Mouse (Mus musculus): ENCODE results near the gene Clcn2.
"Not testable (repeated sequence)": the region's sequence is repeated elsewhere in the genome, so short reads cannot be mapped to it uniquely, and the experiment has no call there.

The Clcn2 gene

GRCm38 (mm10) chr16:20701729-20702521 lies 15.6 kb downstream of the Clcn2 start:
- DNase-seq (ENCODE audit: extremely low read depth, low read depth), result no peak

- no peak for DNase-seq (ENCODE audit: extremely low read depth, low read depth)
Measured at GRCm38 (mm10) chr16:20701316-20701715, 16.2 kb downstream of the Clcn2 start.

DNA sequence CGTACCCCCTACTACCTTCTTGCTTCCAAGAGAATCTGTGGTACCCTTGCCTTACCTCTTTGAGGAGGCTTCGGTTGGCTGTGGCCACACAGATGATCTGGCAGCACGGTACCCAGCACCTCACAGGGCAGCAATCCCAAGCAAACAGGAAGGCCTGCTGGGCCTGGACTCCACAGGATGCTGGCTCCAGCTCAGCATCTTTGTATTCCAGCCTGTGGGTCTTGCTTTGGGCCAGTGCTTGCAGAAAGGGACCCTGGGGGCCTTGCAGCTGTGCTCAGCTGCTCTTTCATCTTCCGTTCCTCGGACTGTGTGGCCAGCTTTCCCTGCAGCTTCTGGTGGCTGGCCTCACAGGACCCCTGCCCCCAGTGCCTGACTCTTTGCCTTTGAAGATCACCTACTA lies 17.5 kb downstream of the Clcn2 start:
- DNase-seq (ENCODE audit: extremely low read depth, low read depth), result no peak

DNA sequence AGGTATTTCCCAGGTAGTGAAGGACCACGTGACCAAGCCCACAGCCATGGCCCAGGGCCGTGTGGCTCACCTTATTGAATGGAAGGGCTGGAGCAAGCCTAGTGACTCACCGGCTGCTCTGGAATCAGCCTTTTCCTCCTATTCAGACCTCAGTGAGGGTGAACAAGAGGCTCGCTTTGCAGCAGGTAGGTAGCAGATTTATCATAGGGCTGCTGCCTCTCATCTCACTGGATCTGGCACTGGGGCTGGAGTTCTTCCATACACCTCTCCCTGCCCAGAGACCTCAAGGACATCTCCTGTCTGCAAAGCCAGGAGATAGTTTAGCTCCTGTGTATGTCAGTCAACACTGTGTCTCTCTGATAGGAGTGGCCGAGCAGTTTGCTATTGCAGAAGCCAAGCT lies 18.3 kb downstream of the Clcn2 start:
- DNase-seq (ENCODE audit: extremely low read depth, low read depth), result no peak

DNA sequence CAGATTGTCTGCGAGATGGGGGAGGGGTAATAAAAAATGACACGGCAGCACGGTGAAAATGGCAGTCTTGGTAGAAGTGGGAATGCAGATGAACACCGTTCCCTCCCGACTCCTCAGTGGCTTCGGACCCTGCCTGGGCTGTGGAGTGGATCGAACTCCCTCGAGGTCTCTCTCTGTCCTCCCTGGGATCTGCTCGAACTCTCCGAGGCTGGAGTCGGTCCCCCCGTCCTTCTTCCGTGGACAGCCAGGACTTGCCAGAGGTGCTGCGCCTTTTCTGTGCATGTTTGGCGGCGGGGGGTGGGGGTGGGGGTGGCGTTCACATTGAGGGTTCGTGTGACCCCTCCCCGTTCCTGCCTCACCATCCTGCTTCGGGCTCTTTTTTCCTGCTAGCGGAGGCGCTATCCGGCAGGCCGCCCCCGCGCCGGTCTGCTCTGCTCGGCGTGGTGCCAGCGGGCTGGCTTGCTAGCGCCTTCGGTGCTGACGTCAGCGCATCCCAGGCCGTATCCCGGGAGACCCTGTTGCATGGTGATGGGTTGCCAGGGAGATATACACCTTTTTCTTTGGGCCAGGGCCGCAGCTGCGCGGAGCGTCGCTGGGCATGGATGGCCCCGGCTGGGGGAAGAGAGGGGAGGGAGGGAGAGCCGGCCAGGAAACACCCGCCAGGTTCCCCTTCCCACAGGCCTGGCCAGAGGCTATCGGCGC lies 21.8 kb downstream of the Clcn2 start:
- DNase-seq (ENCODE audit: extremely low read depth, low read depth), result no peak

DNA sequence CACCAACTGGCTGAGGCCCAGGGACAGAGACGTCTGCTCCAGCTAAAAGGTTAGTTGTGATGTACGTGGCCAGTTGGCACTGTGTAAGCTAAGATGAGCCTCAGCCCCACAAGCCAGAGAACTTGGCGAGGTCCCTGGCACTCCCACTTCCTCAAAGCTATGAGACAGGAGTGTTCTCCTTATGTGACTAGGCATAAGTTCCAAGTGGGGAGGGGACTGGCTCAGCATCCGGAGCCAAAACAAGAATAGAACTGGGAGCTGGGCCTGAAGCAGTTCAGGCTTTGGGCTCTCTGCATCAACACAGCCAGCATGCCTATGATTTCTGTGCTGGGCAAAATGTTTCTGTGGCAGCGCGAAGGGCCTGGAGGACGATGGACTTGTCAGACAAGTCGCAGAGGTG lies 22.8 kb downstream of the Clcn2 start:
- DNase-seq (ENCODE audit: extremely low read depth, low read depth), result no peak

DNA sequence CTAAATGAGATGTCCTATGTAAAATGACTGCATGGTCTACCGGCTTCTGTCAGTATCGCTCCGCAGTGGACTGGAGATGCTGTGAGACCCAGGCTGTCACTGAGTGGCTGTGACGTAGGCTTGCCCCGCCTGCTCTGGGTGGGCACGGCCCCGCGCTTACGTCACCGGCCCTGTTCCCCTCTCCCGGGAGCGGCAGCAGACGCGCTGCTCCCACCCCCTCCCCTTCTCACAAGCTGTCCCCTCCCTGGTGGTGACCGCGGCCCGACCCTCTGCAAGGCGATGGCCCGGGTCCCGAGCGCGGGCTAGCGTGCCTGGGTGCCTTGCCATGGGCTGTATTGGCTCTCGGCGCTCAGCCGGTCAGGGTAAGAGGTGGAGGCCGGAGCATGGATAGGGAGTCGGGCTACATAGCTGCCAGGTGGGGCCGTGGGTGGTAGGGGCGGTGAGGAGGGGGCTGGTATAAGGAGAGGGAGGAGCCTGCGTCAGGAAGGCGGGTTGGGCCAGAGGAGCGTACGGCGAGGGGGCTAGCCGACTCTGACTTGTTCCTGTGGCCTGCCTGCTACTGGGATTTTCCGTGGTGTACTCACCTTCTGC lies 24.3 kb downstream of the Clcn2 start, which contains the start of gene Fam131a:
Gene Fam131a, plus strand, starts transcription at position 131 of the 591 bp plus-strand sequence.
- DNase-seq (ENCODE audit: extremely low read depth, low read depth), result no peak

- DNase-seq (ENCODE audit: extremely low read depth, low read depth), result no peak
Measured at GRCm38 (mm10) chr16:20692241-20692965, 25.1 kb downstream of the Clcn2 start.

- DNase-seq (ENCODE audit: extremely low read depth, low read depth), result no peak
Measured at GRCm38 (mm10) chr16:20691617-20692016, 25.9 kb downstream of the Clcn2 start.

DNA sequence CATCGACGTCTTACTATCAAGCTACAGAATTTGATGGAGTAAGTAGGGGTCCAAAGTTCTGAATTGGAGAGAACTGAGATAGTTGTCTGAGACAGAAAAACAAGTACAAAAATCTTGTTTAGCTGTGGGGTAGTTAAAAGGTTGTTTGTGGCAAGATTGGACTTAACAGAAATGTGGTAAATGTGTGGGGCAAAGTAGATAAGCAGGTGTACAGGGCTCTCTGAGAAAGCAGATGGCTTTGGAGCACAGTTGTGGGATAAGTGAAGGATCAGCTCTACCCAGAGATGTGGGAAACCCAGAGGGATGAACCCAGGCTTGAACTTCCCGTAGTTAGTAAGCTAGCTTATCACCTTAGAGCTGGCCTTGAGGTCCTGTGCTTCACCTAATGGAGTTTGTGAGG lies 26.8 kb downstream of the Clcn2 start:
- no peak for DNase-seq (ENCODE audit: extremely low read depth, low read depth)

- DNase-seq (ENCODE audit: extremely low read depth, low read depth), result peak; percentile 55
Measured at GRCm38 (mm10) chr16:20677974-20678675, 39.4 kb downstream of the Clcn2 start.

GRCm38 (mm10) chr16:20677380-20677779 lies 40.2 kb downstream of the Clcn2 start:
- DNase-seq (ENCODE audit: extremely low read depth, low read depth), result no peak

DNA sequence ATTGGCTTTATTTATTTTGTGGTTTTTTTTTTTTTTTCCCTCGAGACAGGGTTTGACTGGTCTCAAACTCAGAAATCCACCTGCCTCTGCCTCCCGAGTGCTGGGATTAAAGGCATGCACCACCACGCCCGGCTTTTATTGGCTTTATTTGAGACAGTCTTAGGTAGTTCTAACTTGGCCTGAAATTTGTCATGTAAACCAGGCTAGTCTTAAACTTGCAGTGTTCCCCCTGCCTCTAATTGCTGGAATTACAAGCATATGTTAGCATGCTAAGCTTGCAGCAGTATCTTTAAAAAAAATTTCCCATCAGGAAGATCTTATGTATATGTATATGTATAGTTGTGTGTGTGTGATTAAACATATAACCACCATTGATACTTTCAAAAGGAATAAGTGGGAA lies 40.8 kb downstream of the Clcn2 start:
- DNase-seq (ENCODE audit: extremely low read depth, low read depth), result no peak

DNA sequence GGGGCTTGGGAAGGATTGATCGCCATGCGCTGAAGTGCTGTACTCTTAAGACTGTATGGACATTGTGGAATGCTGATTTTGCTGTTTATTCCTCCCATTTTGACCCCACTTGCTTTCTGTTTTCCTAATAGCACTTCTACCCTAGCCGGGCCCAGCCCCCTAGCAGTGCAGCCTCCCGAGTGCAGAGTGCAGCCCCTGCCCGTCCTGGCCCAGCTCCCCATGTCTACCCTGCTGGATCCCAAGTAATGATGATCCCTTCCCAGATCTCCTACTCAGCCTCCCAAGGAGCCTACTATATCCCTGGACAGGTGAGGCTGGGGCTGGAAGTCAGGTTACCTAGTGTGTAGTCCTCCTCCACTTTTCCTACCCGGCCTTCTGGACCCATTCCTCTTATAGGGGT lies 42.3 kb downstream of the Clcn2 start:
- DNase-seq (ENCODE audit: extremely low read depth, low read depth), result no peak

GRCm38 (mm10) chr16:20673706-20674303 lies 43.7 kb downstream of the Clcn2 start:
- peak; percentile 56 for DNase-seq (ENCODE audit: extremely low read depth, low read depth)

DNA sequence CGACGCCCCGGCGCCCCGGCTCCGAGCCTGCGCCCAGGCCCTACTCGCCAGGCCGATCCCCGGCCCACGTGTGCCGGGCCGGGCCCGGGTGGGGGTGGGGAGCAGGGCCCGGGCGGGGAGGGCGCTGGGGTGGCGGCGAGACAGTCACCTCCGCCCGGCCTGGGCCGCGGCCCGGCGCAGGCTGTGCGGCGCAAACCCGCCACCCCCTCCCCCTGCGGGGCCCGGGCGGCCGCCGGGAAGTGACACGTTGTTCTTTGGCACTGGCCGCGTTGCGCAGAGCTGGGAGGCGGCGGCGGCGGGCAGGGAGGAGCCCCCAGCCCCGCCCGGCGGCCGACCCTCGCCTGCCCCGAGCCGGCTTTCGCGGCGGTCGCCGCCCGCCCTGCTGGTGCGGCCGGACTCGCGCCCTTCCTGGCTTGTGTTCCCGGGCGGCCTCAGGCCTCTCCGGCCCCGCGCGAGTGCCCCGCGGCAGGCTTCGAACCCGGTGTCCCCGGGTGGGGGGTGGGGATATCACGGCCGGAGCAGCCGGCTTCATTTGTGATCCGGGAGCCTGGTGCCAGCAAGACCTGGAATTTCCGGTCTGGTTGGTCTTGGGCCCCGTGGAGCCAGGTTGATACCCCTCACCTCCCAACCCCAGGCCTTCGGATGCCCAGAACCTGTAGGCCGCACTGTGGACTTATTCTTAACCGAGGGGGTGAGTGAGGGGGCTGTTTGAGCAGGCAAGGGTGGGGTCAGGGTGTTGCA lies 44.4 kb downstream of the Clcn2 start:
- no peak for DNase-seq (ENCODE audit: extremely low read depth, low read depth)

DNA sequence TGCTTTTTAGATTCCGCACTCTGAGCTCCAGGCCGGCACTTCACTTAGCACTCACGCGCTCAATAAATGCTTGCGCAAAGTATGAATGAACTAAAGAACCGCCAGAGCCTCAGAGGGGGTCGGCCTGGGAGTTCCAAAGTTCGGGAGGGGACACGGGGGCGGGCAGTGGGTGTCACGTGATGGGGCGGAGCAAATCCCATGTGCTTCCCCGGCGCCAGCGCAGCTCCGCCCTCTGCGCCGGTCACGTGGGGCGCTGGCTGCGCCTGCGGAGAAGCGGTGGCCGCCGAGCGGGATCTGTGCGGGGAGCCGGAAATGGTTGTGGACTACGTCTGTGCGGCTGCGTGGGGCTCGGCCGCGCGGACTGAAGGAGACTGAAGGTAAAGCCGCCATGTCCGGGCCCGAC lies 45.0 kb downstream of the Clcn2 start:
- peak; percentile 76 for DNase-seq (ENCODE audit: extremely low read depth, low read depth)

- peak; percentile 26 for DNase-seq (ENCODE audit: extremely low read depth, low read depth)
Measured at GRCm38 (mm10) chr16:20671886-20672285, 45.7 kb downstream of the Clcn2 start.

DNA sequence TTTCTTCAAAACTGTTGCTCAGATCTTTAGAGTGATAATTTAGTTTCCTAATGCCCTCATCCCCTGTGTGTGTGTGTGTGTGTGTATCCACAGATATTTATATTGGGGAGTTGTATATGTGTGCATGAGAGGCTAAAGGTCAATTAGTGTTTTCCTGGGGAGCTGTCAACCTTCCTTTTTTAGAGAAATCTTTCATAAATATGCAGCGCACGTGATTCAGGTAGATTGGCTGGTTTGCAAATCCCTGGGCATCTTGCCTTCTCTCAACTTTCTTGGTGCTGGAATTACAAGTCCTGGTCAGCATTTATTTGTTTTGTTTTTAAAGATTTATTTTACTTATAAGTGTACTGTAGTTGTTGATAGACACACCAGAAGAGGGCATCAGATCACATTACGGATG lies 47.3 kb downstream of the Clcn2 start:
- DNase-seq (ENCODE audit: extremely low read depth, low read depth), result no peak

- not testable (repeated sequence) for DNase-seq (ENCODE audit: extremely low read depth, low read depth)
Measured at GRCm38 (mm10) chr16:20668013-20668412, 49.5 kb downstream of the Clcn2 start, which contains the start of gene Eif4g1. Eif4g1 (plus strand) TSS chr16:20668313.
